Mouse (Mus musculus): ENCODE measurements around the gene Hpgd. TPM values are rescaled to one million over a fixed set of nuclear protein-coding genes. Genes with fewer than 3 reads are reported as not detected.
"Not testable (repeated sequence)": the region's sequence is repeated elsewhere in the genome, so short reads cannot be mapped to it uniquely, and the experiment has no call there.

Gene Hpgd
- 40.3 and 41.4 TPM in 2 replicates for polyA plus RNA-seq (2015; fragmentation: Nextera tagmentation; extraction: Ambion mirVana)

DNA sequence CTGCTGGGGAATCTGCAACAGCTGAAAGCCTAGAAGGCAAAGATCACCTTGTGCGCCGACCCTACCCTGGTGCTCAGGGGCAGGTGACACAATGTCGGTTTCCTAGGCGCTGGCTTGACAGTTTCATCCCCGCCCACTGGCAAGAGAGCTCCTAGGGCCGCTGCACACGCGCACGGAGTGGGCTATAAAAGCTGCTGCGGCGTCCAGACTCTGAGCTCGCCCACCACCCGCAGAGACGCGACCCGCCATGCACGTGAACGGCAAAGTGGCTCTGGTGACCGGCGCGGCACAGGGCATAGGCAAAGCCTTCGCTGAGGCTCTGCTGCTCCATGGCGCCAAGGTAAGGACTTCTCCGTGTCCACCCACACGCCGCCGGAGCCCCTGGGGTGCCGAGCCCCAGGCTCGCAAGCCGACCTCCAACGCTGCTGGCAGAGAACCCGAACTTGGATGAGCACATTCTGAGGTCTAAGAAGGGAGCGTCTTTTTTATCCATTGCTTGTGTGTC is at the start of gene Hpgd:
Hpgd (plus strand) TSS at position 213 of the 505 bp plus-strand sequence.
- peak within 1 kb of the TSS; percentile 39 for H3K9ac ChIP-seq
- H3K36me3 ChIP-seq, result no peaks in the 10 kb centered on the region
- peak within 1 kb of the TSS; percentile 23; the same call in 1 of the 2 replicates for H3K27ac ChIP-seq (replicated peaks)
- H3K4me3 ChIP-seq (replicated peaks), result peak within 1 kb of the TSS; percentile 56
- peak within 1 kb of the TSS; percentile 72 for H3K4me2 ChIP-seq (replicated peaks)
- under 1% methylated on average over 33 of the region's 33 CpGs for WGBS
- peak; percentile 81 for ATAC-seq (ENCODE audit: insufficient number of reproducible peaks, low FRiP score, low TSS enrichment, low read depth)
- H3K9me3 ChIP-seq (replicated peaks), result no peaks in the 10 kb centered on the region
- no peaks in the 10 kb centered on the region for H3K27me3 ChIP-seq
- H3K4me1 ChIP-seq, result peaks cover 9% of the 10 kb centered on the region; the same call in 1 of the 2 replicates

DNA sequence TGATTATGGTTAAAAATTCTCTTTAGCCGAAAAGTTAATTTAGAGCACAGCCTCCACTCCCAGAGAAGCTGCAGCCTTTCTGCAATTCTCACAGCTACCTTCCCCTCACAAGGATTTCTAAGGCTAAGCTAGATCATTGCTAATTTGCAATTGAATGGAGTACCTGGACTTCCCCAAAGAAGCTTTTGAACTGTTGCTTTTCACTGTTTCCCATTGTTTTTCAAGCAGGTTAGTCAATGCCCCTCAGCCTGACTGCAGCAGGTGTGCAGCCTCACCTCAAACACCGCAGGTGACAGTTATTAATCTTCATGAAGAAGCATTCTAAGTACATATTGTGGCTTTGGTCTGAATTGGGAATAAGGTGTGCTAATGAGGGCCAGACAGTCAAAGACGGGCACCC is 42.7 kb upstream of the Hpgd start:
- not testable (repeated sequence) for H3K9me3 ChIP-seq (replicated peaks); H3K36me3 ChIP-seq; H3K4me2 ChIP-seq (replicated peaks); H3K27ac ChIP-seq (replicated peaks); H3K4me3 ChIP-seq (replicated peaks); H3K9ac ChIP-seq; ATAC-seq (ENCODE audit: insufficient number of reproducible peaks, low FRiP score, low TSS enrichment, low read depth); H3K27me3 ChIP-seq; H3K4me1 ChIP-seq
- WGBS, result 65% methylated on average over 3 of the region's 3 CpGs

DNA sequence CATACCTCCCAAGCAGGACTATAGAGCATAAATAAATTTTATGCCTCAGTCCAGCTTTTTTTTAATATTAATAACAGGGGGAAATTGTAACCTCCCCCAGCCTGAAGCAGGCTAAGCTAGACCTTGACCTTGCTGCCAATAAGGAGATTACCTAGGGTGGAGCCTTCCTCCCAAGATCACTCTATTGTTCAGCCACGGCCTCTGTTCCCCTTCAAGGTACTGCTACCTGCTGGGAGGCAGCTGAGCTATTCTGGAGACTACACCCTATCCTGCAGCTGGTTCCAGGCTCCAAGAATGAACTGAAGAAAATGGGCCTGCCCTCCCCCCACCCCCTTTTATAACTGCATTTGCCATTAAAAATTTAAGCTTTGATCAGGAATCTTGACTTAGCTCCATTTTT is 42.1 kb upstream of the Hpgd start:
- Histone ChIP-seq H3K4me1 (no peaks in the 10 kb centered on the region), H3K4me3 (replicated peaks) (no peak overlapping the region), H3K4me2 (replicated peaks) (no peak overlapping the region), H3K9me3 (replicated peaks) (no peaks in the 10 kb centered on the region), H3K9ac (no peak overlapping the region), H3K27ac (replicated peaks) (no peak overlapping the region), H3K36me3 (no peaks in the 10 kb centered on the region), H3K27me3 (no peaks in the 10 kb centered on the region)
- WGBS, result 72% methylated on average over 1 of the region's 1 CpGs
- no peak for ATAC-seq (ENCODE audit: insufficient number of reproducible peaks, low FRiP score, low TSS enrichment, low read depth)

DNA sequence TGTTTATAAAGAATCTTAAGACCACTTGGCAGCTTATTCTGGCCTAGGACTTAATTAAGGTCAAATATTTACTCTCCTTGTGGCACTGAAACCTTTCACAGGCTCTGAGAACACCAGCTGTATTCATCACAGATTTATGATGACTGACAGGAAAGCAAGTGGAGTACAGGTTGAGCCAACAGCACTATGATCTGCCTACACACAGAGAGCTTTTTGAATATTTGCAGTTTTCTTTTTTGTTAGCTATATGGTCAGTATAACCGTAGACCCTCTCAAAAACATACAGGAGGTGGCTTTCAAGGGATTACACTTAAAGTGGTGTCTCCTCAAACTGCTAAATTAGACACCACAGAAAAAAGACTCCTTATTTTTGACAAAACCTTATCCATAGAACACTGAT is 33.2 kb upstream of the Hpgd start:
- Histone ChIP-seq H3K4me3 (replicated peaks) (no peak overlapping the region), H3K36me3 (no peaks in the 10 kb centered on the region), H3K4me1 (no peaks in the 10 kb centered on the region), H3K9ac (no peak overlapping the region), H3K27ac (replicated peaks) (no peak overlapping the region), H3K4me2 (replicated peaks) (no peak overlapping the region), H3K27me3 (no peaks in the 10 kb centered on the region), H3K9me3 (replicated peaks) (no peaks in the 10 kb centered on the region)
- no peak for ATAC-seq (ENCODE audit: insufficient number of reproducible peaks, low FRiP score, low TSS enrichment, low read depth)
- 62% methylated on average over 1 of the region's 1 CpGs for WGBS

DNA sequence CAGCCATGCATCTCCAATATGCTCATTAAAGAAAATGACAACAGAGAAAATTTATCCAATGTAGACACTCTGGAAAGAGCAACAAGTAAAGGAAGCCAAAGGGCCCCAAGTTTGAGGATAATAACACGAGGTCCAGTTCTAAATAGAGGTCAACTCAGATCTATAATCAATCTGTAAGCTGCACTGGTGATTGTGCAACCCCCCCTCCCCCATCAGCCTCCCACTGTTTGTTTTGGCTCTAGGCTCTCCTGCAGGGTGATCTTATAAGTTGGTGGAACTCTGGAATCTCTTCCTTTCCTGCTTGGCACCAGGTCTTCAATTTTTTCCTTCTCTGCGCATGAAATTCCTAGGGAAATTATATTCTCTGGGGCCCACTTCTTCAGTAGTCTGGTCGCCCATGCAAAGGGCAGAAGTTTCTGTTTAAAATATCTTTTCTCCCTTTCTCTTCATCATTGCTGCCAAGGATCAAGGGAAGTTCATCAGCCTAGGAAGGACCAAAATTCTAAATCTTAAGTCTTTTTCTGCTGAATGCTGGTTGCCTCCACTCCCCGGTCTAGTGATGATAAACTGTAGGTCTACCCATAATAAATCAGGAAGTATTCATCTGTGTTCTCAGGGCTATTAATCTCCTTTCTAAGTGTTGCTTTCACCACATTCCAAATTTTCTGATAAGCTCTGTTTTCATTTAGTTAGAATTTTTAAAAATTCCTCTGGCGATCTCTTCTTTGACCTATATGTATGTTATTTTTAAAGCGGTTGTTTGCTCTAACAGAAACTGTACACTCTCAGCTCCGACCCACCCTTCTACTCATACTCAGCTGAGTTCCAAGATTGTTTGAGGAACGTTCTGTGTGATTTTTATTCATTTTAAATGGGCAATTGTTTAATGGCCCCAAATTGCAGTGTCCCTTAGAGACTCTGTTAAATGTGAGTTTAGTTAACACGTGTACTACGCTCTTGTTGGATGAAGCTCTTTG is 24.4 kb upstream of the Hpgd start:
- H3K27me3 ChIP-seq, result no peaks in the 10 kb centered on the region
- H3K4me3 ChIP-seq (replicated peaks), result no peak overlapping the region
- 56% methylated on average over 10 of the region's 10 CpGs for WGBS
- no peak overlapping the region for H3K27ac ChIP-seq (replicated peaks)
- H3K36me3 ChIP-seq, result no peaks in the 10 kb centered on the region
- H3K9ac ChIP-seq, result no peak overlapping the region
- H3K9me3 ChIP-seq (replicated peaks), result no peaks in the 10 kb centered on the region
- no peaks in the 10 kb centered on the region for H3K4me1 ChIP-seq
- no peak for ATAC-seq (ENCODE audit: insufficient number of reproducible peaks, low FRiP score, low TSS enrichment, low read depth)
- no peak overlapping the region for H3K4me2 ChIP-seq (replicated peaks)

DNA sequence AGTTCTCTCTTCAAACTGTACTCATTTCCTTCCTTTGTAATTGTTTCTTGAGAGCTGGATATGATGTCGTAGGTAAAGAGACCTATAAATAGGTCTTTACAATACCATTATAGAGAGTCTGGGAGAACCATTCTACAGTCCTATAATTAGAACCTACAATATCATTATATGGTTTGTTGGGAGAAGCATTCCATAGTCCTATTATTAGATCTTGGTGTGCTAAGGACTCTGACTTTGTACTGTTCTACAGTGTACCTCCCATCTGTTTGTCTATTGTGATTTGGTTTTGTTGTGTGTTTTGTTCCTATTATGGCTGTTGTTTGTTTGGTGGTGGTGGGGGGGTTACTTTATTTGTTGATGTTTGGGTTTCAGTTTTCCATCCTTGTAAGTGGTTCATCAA is 21.5 kb upstream of the Hpgd start:
- no peak overlapping the region for H3K27ac ChIP-seq (replicated peaks)
- no peak overlapping the region for H3K4me2 ChIP-seq (replicated peaks)
- no peaks in the 10 kb centered on the region for H3K9me3 ChIP-seq (replicated peaks)
- no peaks in the 10 kb centered on the region for H3K36me3 ChIP-seq
- 47% methylated on average over 1 of the region's 1 CpGs for WGBS
- ATAC-seq (ENCODE audit: insufficient number of reproducible peaks, low FRiP score, low TSS enrichment, low read depth), result no peak
- H3K9ac ChIP-seq, result no peak overlapping the region
- no peaks in the 10 kb centered on the region for H3K4me1 ChIP-seq
- no peak overlapping the region for H3K4me3 ChIP-seq (replicated peaks)
- no peaks in the 10 kb centered on the region for H3K27me3 ChIP-seq

DNA sequence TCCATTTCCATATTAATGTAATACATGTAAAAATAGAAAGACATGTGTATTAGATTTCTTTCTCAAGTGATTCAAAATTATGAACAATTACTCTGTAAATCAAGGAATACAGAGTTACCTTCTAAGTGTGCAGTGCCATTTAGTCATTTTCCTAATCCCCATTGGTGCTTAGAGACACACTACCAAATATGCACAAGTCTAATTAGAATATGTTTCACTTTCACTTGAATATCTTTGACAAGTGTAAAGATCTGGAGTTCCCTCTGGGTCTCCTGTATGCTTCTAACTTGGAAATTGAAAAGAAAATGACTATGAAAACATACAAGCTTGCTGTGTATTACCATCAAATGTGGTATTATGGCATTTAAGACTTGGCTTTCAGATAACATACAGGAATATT is 19.1 kb upstream of the Hpgd start:
- Histone ChIP-seq H3K36me3 (no peaks in the 10 kb centered on the region), H3K4me2 (replicated peaks) (no peak overlapping the region), H3K9ac (no peak overlapping the region), H3K4me3 (replicated peaks) (no peak overlapping the region), H3K27ac (replicated peaks) (no peak overlapping the region), H3K27me3 (no peaks in the 10 kb centered on the region), H3K4me1 (no peaks in the 10 kb centered on the region), H3K9me3 (replicated peaks) (no peaks in the 10 kb centered on the region)
- no peak for ATAC-seq (ENCODE audit: insufficient number of reproducible peaks, low FRiP score, low TSS enrichment, low read depth)

DNA sequence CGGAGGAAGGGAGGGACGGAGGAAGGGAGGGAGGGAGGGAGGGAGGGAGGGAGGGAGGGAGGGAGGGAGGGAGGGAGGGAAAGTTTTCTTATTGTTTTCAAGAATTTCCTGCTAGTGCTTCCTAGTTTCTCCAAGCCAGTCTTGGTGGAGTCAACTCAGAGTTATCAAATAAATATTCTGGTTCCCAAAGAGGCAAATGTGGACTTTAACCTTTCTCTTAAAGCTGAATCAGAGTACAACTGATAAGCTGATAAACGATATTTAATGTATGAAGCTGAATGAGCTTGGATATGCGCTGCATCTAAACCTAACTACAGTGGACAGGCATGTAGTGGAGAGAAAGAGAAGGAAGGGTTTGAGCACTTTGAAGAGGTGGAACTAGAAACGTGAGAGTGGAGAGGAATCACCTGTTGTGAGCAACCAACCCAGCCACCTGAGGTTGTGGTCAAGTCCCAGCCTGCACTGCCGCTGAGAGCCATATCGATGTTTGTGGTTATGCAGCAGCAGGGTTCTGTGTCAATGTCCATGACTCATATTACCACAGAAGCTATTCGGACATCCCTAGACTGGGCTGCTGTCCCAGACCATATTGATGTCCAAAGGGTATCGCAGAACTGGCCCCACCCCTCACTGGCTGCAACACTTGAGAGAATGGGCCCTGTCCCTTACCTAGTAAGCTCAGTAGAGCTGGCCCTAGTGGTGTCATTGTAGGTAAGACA is 16.4 kb upstream of the Hpgd start:
- no peaks in the 10 kb centered on the region for H3K9me3 ChIP-seq (replicated peaks)
- H3K4me1 ChIP-seq, result no peaks in the 10 kb centered on the region
- no peak overlapping the region for H3K4me2 ChIP-seq (replicated peaks)
- no peaks in the 10 kb centered on the region for H3K36me3 ChIP-seq
- H3K4me3 ChIP-seq (replicated peaks), result no peak overlapping the region
- no peak overlapping the region for H3K27ac ChIP-seq (replicated peaks)
- H3K9ac ChIP-seq, result no peak overlapping the region
- no peak for ATAC-seq (ENCODE audit: insufficient number of reproducible peaks, low FRiP score, low TSS enrichment, low read depth)
- no peaks in the 10 kb centered on the region for H3K27me3 ChIP-seq
- WGBS, result 78% methylated on average over 7 of the region's 9 CpGs

DNA sequence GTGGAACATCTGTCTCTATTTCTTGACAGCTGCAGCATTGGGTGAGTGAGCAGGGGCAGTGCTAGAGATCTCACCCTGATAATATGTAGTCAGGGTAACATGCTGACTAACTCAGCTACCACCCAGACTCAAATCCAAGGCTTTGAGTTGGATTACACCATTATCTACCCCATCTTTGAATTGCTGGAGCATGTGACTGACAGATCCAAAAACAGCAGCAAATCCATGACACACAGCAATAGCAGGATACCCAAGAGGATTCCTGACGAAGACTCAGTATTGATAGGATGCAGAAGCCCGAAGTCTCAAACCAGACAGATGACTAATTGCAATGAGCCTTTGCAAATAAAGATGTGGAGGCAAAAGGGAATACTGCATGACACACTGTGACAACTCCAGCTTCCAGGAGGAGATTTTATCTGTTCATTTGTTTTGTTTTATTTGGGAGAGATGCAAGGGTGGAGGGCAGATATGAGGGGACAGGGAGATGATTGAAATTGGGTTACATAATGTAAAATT is 15.8 kb upstream of the Hpgd start:
- no peaks in the 10 kb centered on the region for H3K36me3 ChIP-seq
- WGBS, result 51% methylated on average over 2 of the region's 2 CpGs
- H3K27me3 ChIP-seq, result no peaks in the 10 kb centered on the region
- ATAC-seq (ENCODE audit: insufficient number of reproducible peaks, low FRiP score, low TSS enrichment, low read depth), result no peak
- H3K4me1 ChIP-seq, result 0 out of 2 replicates have a peak, but pooled peaks cover 1% of the 10 kb centered on the region
- no peak overlapping the region for H3K9ac ChIP-seq
- no peak overlapping the region for H3K4me3 ChIP-seq (replicated peaks)
- no peak overlapping the region for H3K4me2 ChIP-seq (replicated peaks)
- no peak overlapping the region for H3K27ac ChIP-seq (replicated peaks)
- H3K9me3 ChIP-seq (replicated peaks), result no peaks in the 10 kb centered on the region

DNA sequence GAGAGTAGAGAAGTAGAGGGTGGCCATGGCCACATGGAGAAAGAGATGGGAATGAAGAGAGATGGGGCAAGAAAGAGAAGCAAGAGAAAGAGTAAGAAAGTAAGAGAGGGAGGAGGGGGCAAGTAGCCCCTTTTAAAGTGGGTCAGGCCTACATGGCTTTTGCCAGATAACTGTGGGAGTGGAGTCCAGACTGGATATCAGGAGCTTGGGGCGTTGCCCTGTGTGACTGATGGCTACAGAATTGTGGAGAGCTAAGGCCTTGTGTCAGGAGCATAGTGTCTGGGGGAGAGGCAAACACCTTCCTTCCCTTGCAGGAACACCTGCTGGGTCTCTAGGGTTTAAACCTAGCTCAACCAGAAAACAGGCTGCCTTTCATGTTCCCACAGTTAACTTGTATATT is 10.4 kb upstream of the Hpgd start:
- Histone ChIP-seq H3K4me2 (replicated peaks) (no peak overlapping the region), H3K9me3 (replicated peaks) (no peaks in the 10 kb centered on the region), H3K4me1 (0 out of 2 replicates have a peak, but pooled peaks cover 13% of the 10 kb centered on the region), H3K4me3 (replicated peaks) (no peak overlapping the region), H3K27ac (replicated peaks) (no peak overlapping the region), H3K36me3 (no peaks in the 10 kb centered on the region), H3K27me3 (no peaks in the 10 kb centered on the region), H3K9ac (no peak overlapping the region)
- WGBS, result 92% methylated on average over 1 of the region's 1 CpGs
- no peak for ATAC-seq (ENCODE audit: insufficient number of reproducible peaks, low FRiP score, low TSS enrichment, low read depth)

DNA sequence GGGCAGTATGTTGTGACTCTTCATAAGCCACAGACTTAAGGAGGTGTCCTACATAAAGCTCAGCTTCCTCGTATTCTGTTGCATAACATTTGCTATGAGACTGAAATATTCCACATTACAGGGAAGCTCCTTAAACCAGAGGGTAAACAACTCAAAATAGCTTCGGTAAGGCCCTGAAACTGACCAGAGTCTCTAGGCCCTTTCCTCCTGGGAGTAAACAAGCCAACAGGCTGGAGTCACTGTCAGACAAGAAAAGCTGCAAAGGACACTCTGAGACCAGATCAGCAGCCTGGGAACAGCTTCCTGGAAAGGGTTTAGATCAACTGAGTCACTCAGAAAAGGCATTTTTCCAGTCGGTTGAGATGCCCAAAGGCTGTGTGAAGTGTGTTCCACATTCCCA is 9.4 kb upstream of the Hpgd start:
- Histone ChIP-seq H3K4me2 (replicated peaks) (no peak overlapping the region), H3K9ac (no peak overlapping the region), H3K27me3 (no peaks in the 10 kb centered on the region), H3K4me3 (replicated peaks) (no peak overlapping the region), H3K27ac (replicated peaks) (0 out of 2 replicates have a peak overlapping the region, but pooled peaks have one; percentile 29), H3K9me3 (replicated peaks) (no peaks in the 10 kb centered on the region), H3K4me1 (0 out of 2 replicates have a peak, but pooled peaks cover 13% of the 10 kb centered on the region), H3K36me3 (no peaks in the 10 kb centered on the region)
- no peak; the same call in 1 of the 2 replicates for ATAC-seq (ENCODE audit: insufficient number of reproducible peaks, low FRiP score, low TSS enrichment, low read depth)
- WGBS, result 19% methylated on average over 3 of the region's 3 CpGs
